Mouse (Mus musculus): ENCODE measurements at regions not wholly inside any gene's neighbourhood (a gene's known extent, or its start where the extent isn't known, plus 50 kb on each side); places are given as distances from the start of the nearest gene placed in this dataset.

- DNase-seq (ENCODE audit: low read depth, low spot score) = no peak
Measured at GRCm38 (mm10) chr19:14892390-14892758, 294.5 kb upstream of the Tle4 start.

DNA sequence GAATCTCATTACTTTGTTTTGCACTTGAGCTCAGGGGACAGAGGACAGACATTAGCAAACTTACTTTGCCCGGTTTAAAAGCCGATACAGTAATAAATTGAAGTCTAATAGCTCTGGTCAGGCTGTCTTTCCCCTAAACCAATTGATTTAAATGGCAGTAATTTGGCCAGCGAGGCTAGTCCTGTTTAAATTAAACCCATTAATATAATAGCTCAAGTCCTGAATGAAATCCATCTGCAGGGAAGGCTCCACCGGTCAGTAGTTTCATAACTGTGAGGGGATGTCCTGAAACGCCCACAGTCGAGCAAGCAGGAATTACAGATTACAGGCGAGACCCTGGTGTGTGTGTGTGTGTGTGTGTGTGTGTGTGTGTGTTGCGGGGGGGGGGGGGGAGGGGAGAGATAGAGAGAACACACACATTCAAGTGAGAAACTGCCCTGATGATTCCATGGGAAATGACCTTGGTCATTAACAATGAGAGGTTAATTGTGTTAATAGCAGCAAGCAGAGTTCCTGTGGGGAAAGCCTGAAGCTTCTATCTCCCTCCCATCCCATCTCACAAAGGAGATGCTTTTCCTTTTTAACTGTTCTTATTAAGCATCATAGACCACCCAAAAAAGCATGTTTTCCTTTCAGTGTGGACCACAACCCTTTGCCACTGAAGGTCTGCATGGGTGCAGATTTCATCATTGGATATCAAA is 294.0 kb upstream of the Tle4 start:
- DNase-seq (ENCODE audit: low read depth, low spot score) = no peak

- no peak for DNase-seq (ENCODE audit: low read depth, low spot score)
Measured at GRCm38 (mm10) chr19:14891090-14891428, 293.2 kb upstream of the Tle4 start.

DNA sequence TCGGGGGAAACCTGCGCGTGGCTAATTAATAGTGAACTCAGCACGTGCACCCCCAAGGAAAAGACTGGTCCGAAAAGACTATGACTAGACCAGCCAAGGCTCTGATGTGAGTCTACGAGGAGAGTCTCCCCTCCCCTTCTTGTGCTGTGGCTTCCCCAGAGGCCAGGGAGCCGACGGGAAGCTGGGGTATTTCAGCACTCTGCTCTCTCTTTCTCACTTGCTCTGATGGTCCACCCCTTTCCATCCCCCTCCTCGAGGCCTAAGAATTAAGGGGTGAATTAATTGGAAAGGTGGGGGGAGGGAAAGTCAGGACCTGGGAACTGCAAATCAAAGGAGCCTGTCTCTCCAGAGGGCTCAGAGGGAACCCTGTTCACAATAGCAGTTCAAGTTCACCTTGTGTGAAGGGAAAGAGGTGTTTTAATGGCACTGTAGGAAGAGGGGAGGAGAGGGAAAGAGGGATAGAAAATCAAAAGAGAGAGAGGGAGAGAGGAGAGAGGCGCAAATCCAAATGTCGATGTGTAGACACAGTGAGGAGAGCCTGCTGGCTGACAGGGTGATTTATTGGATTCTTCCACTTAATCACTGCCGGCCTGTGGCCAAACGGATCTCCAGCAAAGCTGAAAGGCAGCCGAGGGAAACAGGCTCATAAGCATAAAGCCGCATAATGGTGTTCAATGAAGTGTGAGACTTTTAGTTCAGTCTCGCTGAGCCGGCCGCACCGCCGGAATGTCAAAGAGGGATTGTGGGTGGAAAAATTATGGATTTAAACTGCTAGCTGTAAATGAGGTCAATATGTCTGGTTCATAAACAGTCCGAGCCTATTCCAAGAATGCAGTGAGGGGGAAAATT is 292.6 kb upstream of the Tle4 start:
- DNase-seq (ENCODE audit: low read depth, low spot score) = peak; percentile 67

- DNase-seq (ENCODE audit: low read depth, low spot score) = no peak
Measured at GRCm38 (mm10) chr19:14889794-14890193, 291.9 kb upstream of the Tle4 start.

- DNase-seq (ENCODE audit: low read depth, low spot score) = no peak
Measured at GRCm38 (mm10) chr19:14883707-14884421, 286.0 kb upstream of the Tle4 start.

DNA sequence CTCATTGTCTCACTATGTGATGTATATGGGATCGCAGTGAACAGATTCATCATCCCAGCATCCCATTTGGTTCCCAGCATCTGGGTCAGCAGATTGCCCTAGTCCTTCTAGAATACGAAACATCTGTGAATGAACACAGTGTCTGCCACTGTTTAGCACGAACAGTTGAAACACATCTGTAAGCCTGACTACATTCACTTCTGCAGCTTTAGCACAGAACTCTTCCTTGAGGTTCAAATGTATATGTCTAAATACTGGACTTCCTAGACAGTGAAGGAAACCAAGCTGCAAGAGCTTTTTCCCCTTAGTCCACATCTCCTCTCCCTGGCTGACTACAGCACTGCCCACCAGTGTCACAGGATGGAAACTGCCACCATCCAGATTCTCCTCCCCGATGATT is 283.0 kb upstream of the Tle4 start:
- no peak for DNase-seq (ENCODE audit: low read depth, low spot score)

DNA sequence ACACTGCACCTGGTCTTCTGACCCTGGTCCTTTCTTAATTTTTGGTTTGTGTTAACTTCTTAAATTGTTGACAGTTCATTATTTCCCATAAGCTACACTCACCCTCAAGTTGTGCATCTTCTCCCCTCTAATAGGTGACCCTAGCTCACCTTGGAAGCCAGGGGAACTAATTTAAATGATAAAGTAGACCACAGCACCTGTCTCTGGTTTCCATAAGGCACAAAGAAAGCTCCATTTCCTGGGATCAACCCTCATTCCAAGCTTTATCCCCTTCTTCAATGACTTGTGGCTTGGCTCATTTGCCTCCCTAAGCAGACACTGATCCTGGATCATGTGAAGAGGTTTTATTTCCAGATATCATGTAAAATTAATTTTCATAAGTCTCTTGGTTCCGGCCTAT is 276.1 kb upstream of the Tle4 start:
- DNase-seq (ENCODE audit: low read depth, low spot score) = no peak

DNA sequence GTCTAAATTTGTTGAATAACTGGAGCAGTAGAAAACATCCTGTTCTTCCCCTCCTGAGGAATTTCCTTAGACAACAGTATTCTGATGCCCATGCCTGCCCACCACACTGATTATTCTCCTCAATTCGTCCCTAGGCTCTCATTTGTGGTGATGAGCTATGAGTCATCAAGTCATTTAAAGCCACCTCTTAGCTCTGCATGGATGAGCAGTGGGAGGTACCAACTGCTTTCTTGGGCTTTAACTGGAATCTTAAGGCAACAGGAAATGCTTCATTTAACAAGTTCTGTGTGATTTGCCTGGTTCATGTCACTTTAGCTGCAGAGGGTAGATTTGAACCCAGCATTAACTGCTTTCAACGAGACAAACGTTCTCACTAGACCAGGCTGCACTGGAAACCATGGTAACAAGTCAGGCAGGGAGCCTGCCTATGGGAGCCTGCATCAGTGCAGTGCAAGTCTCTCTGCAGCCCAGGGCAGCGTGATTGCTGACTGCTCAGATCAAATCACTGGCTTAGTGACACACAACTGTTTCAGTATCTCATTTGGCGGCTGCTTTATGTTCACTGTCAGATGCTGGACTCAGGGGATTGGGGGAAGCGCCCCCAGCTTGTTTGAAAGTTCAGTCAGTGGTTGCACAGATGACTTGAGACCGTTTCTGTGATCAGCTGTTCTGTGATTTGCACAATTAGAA is 273.5 kb upstream of the Tle4 start:
- peak; percentile 25 for DNase-seq (ENCODE audit: low read depth, low spot score)

DNA sequence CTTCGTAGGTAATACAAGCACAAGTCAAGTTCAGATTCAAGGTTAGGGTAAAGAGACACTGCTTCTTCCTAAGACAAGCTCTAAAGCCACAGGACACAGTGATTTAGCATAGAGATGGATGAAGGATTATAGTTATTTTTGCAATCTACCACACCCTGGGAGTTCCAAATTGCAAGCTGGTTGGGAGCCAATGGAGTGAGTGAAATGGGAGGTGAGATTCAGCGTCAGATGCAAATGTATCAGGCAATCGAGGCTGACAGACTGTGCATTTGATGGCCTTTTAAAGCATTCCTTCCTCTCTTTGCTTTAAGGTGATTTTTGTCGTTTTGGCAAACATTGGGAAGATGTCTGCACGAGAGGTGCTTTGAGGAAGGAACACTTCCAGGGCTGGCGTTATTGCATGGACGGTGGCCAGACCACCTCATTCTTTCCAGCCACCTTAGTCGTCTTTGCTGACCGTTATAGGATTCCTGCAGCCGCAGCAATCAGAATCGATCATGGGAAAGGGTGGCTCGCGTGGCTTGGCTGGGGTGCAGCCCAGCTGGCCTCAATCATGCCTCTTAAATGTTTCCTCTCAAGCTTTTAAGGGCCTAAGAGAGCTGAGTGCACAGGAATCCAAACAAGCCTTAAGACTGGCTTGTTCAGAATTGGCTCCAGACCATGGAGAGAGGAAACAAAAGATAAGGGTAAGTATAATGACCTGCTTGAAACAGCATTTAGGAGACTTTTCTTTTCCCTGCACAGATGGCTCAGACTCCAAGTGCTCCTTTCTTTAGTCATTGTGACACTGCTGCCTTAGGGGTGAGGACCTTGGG is 265.0 kb upstream of the Tle4 start:
- DNase-seq (ENCODE audit: low read depth, low spot score) = no peak

GRCm38 (mm10) chr19:14855036-14855435 is 257.2 kb upstream of the Tle4 start:
- no peak for DNase-seq (ENCODE audit: low read depth, low spot score)

DNA sequence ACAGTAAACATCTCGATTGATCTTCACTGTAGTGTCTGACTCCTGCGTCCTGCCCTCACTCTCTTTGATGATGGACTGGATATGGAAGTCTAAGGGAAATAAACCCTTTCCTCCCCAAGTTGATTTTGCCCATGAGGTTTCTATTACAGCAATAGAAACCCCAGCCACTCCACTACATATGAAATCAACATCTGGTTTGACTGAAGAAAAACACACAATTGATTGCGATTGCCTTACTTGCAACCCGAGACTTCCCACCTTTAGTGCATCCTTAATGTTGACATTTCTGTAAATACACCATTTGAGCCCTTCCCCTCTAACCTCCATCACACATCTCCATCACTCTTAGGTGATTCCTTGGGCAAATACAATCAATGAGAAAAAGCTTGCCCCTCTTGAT is 255.6 kb upstream of the Tle4 start:
- DNase-seq (ENCODE audit: low read depth, low spot score) = no peak

DNA sequence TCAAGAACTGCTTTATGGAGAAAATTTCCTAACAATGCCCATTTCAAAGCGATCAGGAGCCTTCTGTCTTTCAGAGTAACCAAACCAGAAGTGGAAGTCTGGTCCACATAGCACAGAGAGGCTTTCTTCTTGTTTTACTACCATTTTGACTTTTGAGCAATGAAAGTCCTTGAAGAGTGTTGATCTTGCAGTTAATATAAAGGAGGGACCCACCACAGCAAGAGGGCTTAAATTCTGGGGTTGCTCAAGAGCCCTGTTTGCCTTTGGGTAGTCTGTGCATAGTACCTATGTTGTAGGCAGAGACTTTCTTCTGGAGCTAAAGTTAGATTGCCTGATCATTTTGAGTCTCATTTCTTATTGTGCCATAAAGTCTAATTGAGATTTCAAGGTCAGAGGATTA is 251.7 kb upstream of the Tle4 start:
- no peak for DNase-seq (ENCODE audit: low read depth, low spot score)

DNA sequence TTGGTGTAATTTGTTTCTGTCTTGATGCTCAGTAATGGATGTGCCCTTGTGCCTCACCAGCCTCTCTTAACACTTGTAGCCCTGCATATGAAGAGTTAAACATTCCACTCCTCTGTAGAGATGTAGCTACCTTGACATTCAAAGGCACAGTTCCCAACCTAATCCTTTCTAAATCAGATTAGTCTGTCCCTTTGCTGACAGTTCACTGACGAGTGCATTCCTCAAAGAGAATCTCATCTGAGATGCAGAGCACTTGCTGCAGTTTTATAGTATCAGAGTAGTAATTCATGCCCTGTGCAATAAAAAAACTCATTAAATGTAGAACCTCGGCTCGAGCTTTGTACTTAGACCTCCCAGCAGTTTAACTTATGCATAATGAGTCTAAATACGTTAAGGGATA is 249.3 kb upstream of the Tle4 start:
- no peak for DNase-seq (ENCODE audit: low read depth, low spot score)

DNA sequence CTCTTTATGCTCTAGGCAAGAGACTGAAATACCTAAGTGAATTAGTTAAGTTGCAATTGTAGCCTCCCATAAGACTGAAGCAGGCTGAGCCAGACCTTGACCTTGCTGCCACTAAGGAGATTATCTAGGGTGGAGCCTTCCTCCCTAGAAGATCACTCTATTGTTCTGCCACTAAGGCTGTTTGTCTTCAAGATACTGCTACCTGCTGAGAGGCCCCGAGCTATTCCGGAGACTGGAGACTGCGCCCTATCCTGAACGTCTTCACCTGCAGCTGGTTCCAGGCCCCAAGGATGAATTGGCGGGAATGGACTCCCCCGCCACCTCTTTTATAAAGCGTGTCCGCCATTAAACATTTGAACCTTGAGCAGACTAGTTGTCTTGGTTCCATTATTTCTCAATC is 237.8 kb upstream of the Tle4 start:
- DNase-seq (ENCODE audit: low read depth, low spot score) = no peak

DNA sequence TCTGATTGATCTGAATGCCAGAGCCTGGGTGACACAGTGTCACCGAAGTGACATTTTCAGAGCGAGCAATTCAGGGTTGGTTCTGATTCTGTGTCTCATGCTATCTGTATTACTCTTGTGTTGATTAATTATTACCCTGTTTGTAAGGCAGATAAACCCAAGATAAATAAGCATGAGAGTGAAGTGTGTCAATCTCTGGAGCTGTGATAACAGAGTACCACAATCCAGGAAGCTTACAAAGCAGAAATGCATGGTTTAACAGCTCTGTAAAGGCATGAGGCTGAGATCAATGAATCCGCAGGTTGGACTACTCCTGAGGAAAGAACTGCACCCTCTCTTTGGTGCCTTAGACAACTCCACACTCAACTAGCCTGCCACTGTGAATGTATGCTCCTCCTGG is 218.5 kb upstream of the Tle4 start:
- no peak for DNase-seq (ENCODE audit: low read depth, low spot score)

DNA sequence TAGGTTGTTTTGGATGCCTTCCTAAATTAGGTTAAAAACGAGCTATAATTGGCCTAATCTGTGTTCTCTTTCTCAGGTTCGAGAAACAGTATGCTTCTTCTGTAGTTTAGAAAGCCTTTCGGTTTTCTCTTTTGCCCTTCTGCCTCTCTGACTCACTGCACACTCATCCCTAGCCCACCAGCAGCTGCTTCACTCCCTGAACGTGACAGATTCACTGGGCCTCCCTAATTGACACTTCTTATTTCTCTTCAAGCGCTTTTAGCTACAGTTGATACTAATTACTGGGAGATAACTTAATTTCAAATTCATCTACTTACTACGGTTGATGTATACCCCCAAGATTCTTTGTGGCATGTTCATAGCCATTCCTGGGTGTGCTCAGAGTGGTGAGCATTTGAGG is 208.9 kb upstream of the Tle4 start:
- no peak for DNase-seq (ENCODE audit: low read depth, low spot score)

GRCm38 (mm10) chr19:14802909-14803650 is 205.2 kb upstream of the Tle4 start:
- no peak for DNase-seq (ENCODE audit: low read depth, low spot score)

DNA sequence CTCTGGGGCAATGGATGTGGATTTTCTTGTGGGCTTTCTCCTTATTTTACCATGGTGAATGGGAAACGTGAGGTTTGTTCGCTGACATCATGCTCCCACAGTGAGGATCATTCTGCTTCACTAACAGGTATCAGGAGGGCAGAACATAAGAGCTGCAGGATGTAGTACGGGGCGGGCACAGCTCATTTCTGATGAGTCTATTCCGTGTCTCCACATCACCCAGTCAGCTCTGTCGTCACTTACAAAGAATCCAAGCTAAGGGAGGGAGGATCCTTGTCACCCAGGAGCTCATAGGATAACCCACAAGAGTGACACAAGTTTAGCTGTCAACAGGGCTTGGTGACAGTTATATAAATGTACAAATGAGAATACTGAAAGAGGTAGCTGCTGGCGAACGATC is 203.8 kb upstream of the Tle4 start:
- no peak for DNase-seq (ENCODE audit: low read depth, low spot score)

GRCm38 (mm10) chr19:14799002-14799401 is 201.2 kb upstream of the Tle4 start:
- no peak for DNase-seq (ENCODE audit: low read depth, low spot score)

DNA sequence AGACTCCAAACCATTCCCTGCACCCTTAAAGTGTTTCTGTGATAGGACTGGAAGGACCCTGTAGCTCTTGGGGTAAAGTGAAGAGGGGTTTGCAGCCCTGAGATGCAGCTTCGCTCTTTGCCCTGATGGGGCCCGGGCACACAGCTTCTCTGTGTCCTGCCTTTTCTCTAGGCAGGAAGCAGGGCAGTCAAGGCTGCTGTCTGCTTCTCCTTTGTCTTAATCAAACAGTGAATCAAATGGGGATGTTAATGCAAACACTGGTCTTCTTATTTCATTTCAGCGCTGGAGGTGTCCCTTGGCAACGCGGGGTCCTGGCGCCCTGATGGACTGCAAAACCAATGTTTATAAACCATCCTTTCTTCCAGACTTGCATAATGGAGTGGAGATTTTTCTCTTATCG is 200.6 kb upstream of the Tle4 start:
- DNase-seq (ENCODE audit: low read depth, low spot score) = no peak
